Mouse (Mus musculus) forebrain, embryonic 13.5 days (tissue): ENCODE measurements at regions not wholly inside any gene's neighbourhood (a gene's known extent, or its start where the extent isn't known, plus 50 kb on each side); places are given as distances from the start of the nearest gene placed in this dataset.

Experiments used
- ATAC-seq: fragments of 200-750 bp; cut with Nextera tagmentation; 2 replicates; pipeline ENCODE4 v1.8.0; 2017
- H3K27ac ChIP-seq: fragments of 300-500 bp; sonication (generic); 2 replicates; pipeline ENCODE4 v1.5.1; 2015; ENCODE audit warnings: inconsistent platforms, mild to moderate bottlenecking, moderate library complexity
- H3K27me3 ChIP-seq: fragments of 300-500 bp; sonication (generic); 2 replicates; pipeline ENCODE4 v1.6.1; 2015; ENCODE audit warnings: mild to moderate bottlenecking, inconsistent platforms
- H3K36me3 ChIP-seq: fragments of 300-500 bp; sonication (generic); 2 replicates; pipeline ENCODE4 v1.6.1; 2015; ENCODE audit warnings: mild to moderate bottlenecking, inconsistent platforms; ENCODE audit not compliant: poor library complexity, severe bottlenecking
- H3K4me1 ChIP-seq: fragments of 300-500 bp; sonication (generic); 2 replicates; pipeline ENCODE4 v1.6.1; 2015; ENCODE audit warnings: inconsistent platforms
- H3K4me2 ChIP-seq: fragments of 300-500 bp; sonication (generic); 2 replicates; pipeline ENCODE4 v1.6.1; 2015; ENCODE audit warnings: inconsistent platforms, mild to moderate bottlenecking, moderate library complexity
- H3K4me3 ChIP-seq: fragments of 300-500 bp; sonication (generic); 2 replicates; pipeline ENCODE4 v1.5.1; 2015; ENCODE audit warnings: mild to moderate bottlenecking, inconsistent platforms
- H3K9ac ChIP-seq: fragments of 300-500 bp; sonication (generic); 2 replicates; pipeline ENCODE4 v1.6.1; 2015; ENCODE audit warnings: mild to moderate bottlenecking, inconsistent platforms
- H3K9me3 ChIP-seq: fragments of 300-500 bp; sonication (generic); replicated peaks from 2 replicates; pipeline ENCODE4 v1.6.1; 2016; ENCODE audit warnings: inconsistent platforms
- WGBS: fragments of 180-500 bp; shearing (Covaris S2); methylation state at CpG from one replicate; pipeline ENCODE4 v1.1.7; 2015; 5-methylcytosine and 5-hydroxymethylcytosine counted together

DNA sequence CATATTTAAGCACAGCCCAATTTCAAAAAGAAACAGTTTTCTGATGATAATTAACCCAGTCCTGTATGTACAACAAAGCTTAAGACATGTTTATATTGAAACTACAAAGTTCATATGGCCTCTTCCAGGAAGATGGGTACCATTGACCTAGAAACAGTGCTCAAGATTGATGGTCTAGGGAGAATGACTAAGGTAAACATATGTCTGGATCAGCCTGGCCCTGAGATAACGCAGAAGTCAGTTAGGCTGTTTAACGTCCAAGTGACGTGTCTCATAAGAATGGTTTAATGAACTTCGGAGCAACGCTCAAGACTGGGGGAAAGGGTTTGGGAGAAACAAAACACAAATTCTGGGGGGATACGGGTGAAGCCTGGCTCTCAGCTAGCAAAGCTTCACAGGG lies 60.8 kb upstream of the Plcz1 start:
- 93% methylated on average over 6 of the region's 6 CpGs for WGBS

DNA sequence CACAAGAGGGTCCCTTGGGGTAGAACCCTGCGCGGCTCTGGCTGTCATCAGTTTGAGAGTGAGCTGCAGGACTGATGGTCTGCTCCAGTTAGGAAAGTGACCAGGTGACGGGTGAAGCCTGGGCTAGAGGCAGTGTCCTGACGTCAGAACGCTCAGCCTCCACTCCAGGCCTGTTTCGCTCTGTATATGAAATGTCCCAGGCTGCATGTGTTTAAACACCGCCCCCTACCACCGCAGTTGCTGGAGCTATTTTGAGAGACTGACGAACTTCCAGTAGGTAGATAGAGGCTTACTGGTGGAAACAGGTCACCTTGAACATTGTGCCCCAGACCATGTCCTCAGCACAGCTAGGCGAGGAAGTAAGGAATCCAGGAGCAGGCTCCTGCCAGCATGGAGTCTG lies 54.2 kb upstream of the Plcz1 start:
- Histone ChIP-seq H3K36me3 (no peaks in the 10 kb centered on the region), H3K27me3 (no peaks in the 10 kb centered on the region), H3K9me3 (no peaks in the 10 kb centered on the region), H3K4me1 (0 out of 2 replicates have a peak, but pooled peaks cover 3% of the 10 kb centered on the region), H3K4me3 (no peak overlapping the region), H3K4me2 (no peak overlapping the region), H3K27ac (no peak overlapping the region), H3K9ac (no peak overlapping the region)
- no peak for ATAC-seq
- 82% methylated on average over 10 of the region's 10 CpGs for WGBS

More for the DNA sequence above, 60.8 kb upstream of the Plcz1 start:
- H3K4me2 ChIP-seq, result no peak overlapping the region
- no peaks in the 10 kb centered on the region for H3K36me3 ChIP-seq
- no peak overlapping the region for H3K9ac ChIP-seq
- ATAC-seq, result no peak
- H3K9me3 ChIP-seq, result no peaks in the 10 kb centered on the region
- 0 out of 2 replicates have a peak, but pooled peaks cover 3% of the 10 kb centered on the region for H3K4me1 ChIP-seq
- H3K27me3 ChIP-seq, result no peaks in the 10 kb centered on the region
- H3K4me3 ChIP-seq, result no peak overlapping the region
- no peak overlapping the region for H3K27ac ChIP-seq
